Comparison of ENCODE assay signal across 8 mouse cellular contexts in genomic region chr5:110099656-110100580, GRCm38 (mm10). TPM values are rescaled to one million over a fixed set of nuclear protein-coding genes. Genes with fewer than 3 reads are reported as not detected.
DNase-seq lines count a peak whose midpoint lies in the region; ATAC-seq lines count a peak whose summit lies in the region.

Gene Plcxd1 (plus strand): TSS chr5:110099969.

- no peak within 1 kb of the TSS for H3K9ac ChIP-seq in stomach, embryonic 14.5 days (replicated peaks; ENCODE audit: low read depth, low read length)

- H3K27ac ChIP-seq in limb, embryonic 10.5 days: peak within 1 kb of the TSS; percentile 64; the same call in 1 of the 2 replicates
- H3K27ac ChIP-seq in stomach, embryonic 14.5 days (ENCODE audit: low read length): no peak within 1 kb of the TSS

- peak within 1 kb of the TSS; percentile 66 for H3K4me2 ChIP-seq in stomach, embryonic 14.5 days (replicated peaks; ENCODE audit: low read depth, low read length)

- H3K36me3 ChIP-seq in limb, embryonic 10.5 days: peaks cover 29% of the 10 kb centered on the region
- H3K36me3 ChIP-seq in stomach, embryonic 14.5 days (ENCODE audit: control insufficient read depth, insufficient read depth, low read length): peaks cover 20% of the 10 kb centered on the region

- peak in 1 of 2 experiments; percentile 9 for DNase-seq in left cerebral cortex, adult 18-20 months (ENCODE audit: low spot score in 2 of 2)
- no peak for DNase-seq in left cerebral cortex, postnatal 25 days (ENCODE audit: low spot score in 2 of 2)
- DNase-seq in ZHBTc4 (ENCODE audit: low read depth, low spot score): peak; percentile 66
- peak; percentile 44 for DNase-seq in forelimb bud, embryonic 11.5 days (ENCODE audit: low read depth, low spot score)
- no peak for DNase-seq in limb, embryonic 10.5 days (ENCODE audit: low spot score)
- DNase-seq in layer of hippocampus, adult 18-20 months (ENCODE audit: low spot score in 2 of 2): no peak
- DNase-seq in retina, embryonic 14.5 days (ENCODE audit: low spot score): no peak

- no peaks in the 10 kb centered on the region for H3K9me3 ChIP-seq in limb, embryonic 10.5 days (replicated peaks)
- peaks cover 2% of the 10 kb centered on the region; the same call in 1 of the 2 replicates for H3K9me3 ChIP-seq in stomach, embryonic 14.5 days (ENCODE audit: control insufficient read depth, low read depth, low read length)

- 6% methylated on average over 25 of the region's 25 CpGs for WGBS in limb, embryonic 10.5 days
- 11% methylated on average over 25 of the region's 25 CpGs for WGBS in stomach, embryonic 14.5 days

- intact Hi-C loops in left cerebral cortex, postnatal 25 days (cut with DNase I): loop anchor here (10.0 kb wide), 1 partner anchor 1405 kb away; the partner anchor contains the start of gene Fgfrl1

- peaks cover 21% of the 10 kb centered on the region for H3K27me3 ChIP-seq in limb, embryonic 10.5 days (ENCODE audit: low read depth, poor library complexity, severe bottlenecking)
- H3K27me3 ChIP-seq in stomach, embryonic 14.5 days (ENCODE audit: control insufficient read depth, insufficient read depth, low read length): no peaks in the 10 kb centered on the region

- peak within 1 kb of the TSS; percentile 48 for H3K4me3 ChIP-seq in limb, embryonic 10.5 days
- H3K4me3 ChIP-seq in stomach, embryonic 14.5 days (ENCODE audit: low read depth, low read length): 0 out of 2 replicates have a peak within 1 kb of the TSS, but pooled peaks have one; percentile 29

- peaks cover 36% of the 10 kb centered on the region for H3K4me1 ChIP-seq in limb, embryonic 10.5 days
- peaks cover 15% of the 10 kb centered on the region for H3K4me1 ChIP-seq in stomach, embryonic 14.5 days (ENCODE audit: control insufficient read depth, insufficient read depth, low read length)

- no peak for ATAC-seq in stomach, embryonic 14.5 days (ENCODE audit: insufficient number of reproducible peaks, insufficient read depth, low FRiP score, low read depth)

RNA-seq across cellular contexts. Expression of gene Plcxd1, which starts in this region (rescaled TPM):
- total RNA-seq in left cerebral cortex, adult 18-20 months (2021): 10 to 100 TPM; 10.4 to 10.9 TPM
- total RNA-seq in left cerebral cortex, postnatal 25 days (2021): 10 to 100 TPM in 1 of 2 experiments, 1 to 10 TPM in 1; 9.6 to 12.8 TPM
- polyA plus RNA-seq in limb, embryonic 10.5 days (2016; fragmentation: Nextera tagmentation; extraction: Ambion mirVana): 1.8 and 2.1 TPM in 2 replicates
- polyA plus RNA-seq in stomach, embryonic 14.5 days (2014; fragmentation: Nextera tagmentation; extraction: Ambion mirVana): 0.69 and 0.97 TPM in 2 replicates
- total RNA-seq in layer of hippocampus, adult 18-20 months (2021): 1 to 10 TPM; 5.0 to 5.1 TPM

Comparison
In these comparisons a context has a peak if more than half of its experiments do, and no peak if none do; other contexts are left out.
1. DNase-seq: peak in ZHBTc4 (single experiment) and forelimb bud, embryonic 11.5 days (single experiment); none in left cerebral cortex, postnatal 25 days (0 of 2), limb, embryonic 10.5 days (single experiment), layer of hippocampus, adult 18-20 months (0 of 2) and retina, embryonic 14.5 days (single experiment).